Mouse (Mus musculus): ENCODE results near the gene Nit1. TPM values are rescaled to one million over a fixed set of nuclear protein-coding genes. Genes with fewer than 3 reads are reported as not detected.
A peak's percentile ranks its signal among the peaks of the same experiment; 100 is the strongest.

Nit1 gene
- total and polyA plus RNA-seq, 3 experiments = 39.5 to 51.4 (median 40.8) TPM

DNA sequence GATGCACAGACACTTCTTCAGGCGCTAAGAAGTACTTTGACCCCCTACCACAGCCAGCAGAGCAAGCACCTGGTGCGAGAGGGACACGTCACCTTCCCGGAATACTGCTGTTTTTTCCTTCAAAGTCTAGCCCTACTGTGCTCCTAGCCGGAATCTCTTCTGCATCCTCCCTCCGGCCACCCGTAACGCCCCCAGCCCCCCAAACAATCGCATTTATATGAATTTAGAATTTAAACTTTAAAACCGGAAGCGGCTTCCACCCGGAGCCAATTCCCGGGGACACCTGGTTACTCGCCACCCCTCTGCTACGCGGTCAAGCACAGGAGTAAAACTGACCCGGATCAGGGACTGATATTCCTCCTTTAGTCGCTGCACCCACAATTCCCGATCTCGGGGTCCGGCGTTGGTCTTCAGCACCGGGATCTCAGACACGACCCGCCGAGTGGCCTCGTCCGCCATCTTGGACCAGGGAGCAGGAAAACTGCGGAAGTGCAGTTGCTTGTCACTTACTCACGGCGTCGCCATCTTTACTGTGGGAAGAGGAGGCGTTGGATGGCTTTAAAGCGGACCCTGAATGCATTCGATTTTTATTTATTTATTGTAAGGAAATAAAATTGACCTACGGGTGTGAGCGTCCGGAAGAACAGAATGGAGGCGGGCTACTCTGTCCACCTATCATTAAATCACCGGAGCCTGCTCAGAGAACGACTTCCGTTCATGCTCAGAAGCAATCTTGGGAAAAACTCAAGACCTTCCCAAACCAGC is 51.0 kb downstream of the Nit1 start, which contains the start of gene Ufc1:
TSS of gene Ufc1 (minus strand) at position 727 of the 765 bp plus-strand sequence.
- Histone ChIP-seq H3K4me3 (replicated peaks in 1 of 3; ENCODE audit: low read depth in 2 of 3, low read length in 2 of 3, poor library complexity in 1 of 3) (peak within 1 kb of the TSS; percentile 76 to 78 (median 77)), H3K27me3 (replicated peaks) (no peaks in the 10 kb centered on the region), H3K4me2 (ENCODE audit: insufficient read depth, low read depth, poor library complexity, severe bottlenecking) (peak within 1 kb of the TSS; percentile 69; the same call in 1 of the 2 replicates), H3K4me1 (ENCODE audit: control insufficient read depth in 1 of 2, insufficient read depth in 2 of 2) (peaks cover 0 to 17% of the 10 kb centered on the region in 2 experiments; a peak in 3 of 4 replicates), H3K79me2 (replicated peaks; ENCODE audit: control insufficient read depth, extremely low read depth, insufficient read depth, poor library complexity, severe bottlenecking) (peaks cover 16% of the 10 kb centered on the region), H3K9ac (ENCODE audit: insufficient read depth, low read depth) (peak within 1 kb of the TSS; percentile 96), H3K9me3 (replicated peaks; ENCODE audit: low read length) (no peaks in the 10 kb centered on the region), H3K36me3 (replicated peaks in 1 of 2; ENCODE audit: control insufficient read depth in 1 of 2, insufficient read depth in 1 of 2, low read length in 1 of 2) (peaks cover 9 to 16% of the 10 kb centered on the region in 2 experiments), H3K27ac (ENCODE audit: insufficient read depth, low read depth) (peak within 1 kb of the TSS; percentile 81)
- in situ Hi-C loops (cut with MboI; ENCODE audit: low pct_ligation_motif_present, low pct_unique_long_range_greater_than_20kb, low sequenced_read_pairs) = no loop called here
- peak; percentile 86 for DNase-seq (ENCODE audit: extremely low read depth)
- no peak for TF ChIP-seq ZC3H11A (IDR thresholded peaks at IDR 0.05; ENCODE audit: low read depth, low read length)
- TF ChIP-seq ZMIZ1 (IDR thresholded peaks at IDR 0.05; ENCODE audit: low read depth, low read length) = peak; percentile 11; the same call in 1 of the 2 replicates
- peak; percentile 71 for TF ChIP-seq TCF12 (IDR thresholded peaks at IDR 0.05; ENCODE audit: low read depth, low read length)
- no peak for TF ChIP-seq ZNF384 (IDR thresholded peaks at IDR 0.05; ENCODE audit: low read depth, low read length)
- no peak for TF ChIP-seq CTCF (conservative IDR thresholded peaks at IDR 0.05 in 1 of 2, IDR thresholded peaks at IDR 0.05 in 1 of 2; ENCODE audit: low read depth in 2 of 2, low read length in 2 of 2)
- peak; percentile 83 for TF ChIP-seq HCFC1 (IDR thresholded peaks at IDR 0.05; ENCODE audit: low read depth, low read length)
- TF ChIP-seq USF1 (IDR thresholded peaks at IDR 0.05; ENCODE audit: low read depth, low read length) = no peak
- TF ChIP-seq CHD2 (IDR thresholded peaks at IDR 0.05; ENCODE audit: low read length) = no peak
- peak; percentile 84 for TF ChIP-seq POLR2A (IDR thresholded peaks at IDR 0.05; ENCODE audit: low read depth, low read length)
- TF ChIP-seq ELF1 (IDR thresholded peaks at IDR 0.05; ENCODE audit: low read depth, low read length) = peak; percentile 92
- peak; percentile 41; the same call in 1 of the 2 replicates for TF ChIP-seq NELFE (IDR thresholded peaks at IDR 0.05; ENCODE audit: low read depth, low read length)
- no peak for TF ChIP-seq SMC3 (IDR thresholded peaks at IDR 0.05; ENCODE audit: low read depth, low read length)
- peak; percentile 43; the same call in 1 of the 2 replicates for TF ChIP-seq E2F4 (IDR thresholded peaks at IDR 0.05; ENCODE audit: insufficient replicate concordance, low read depth, low read length)
- peak; percentile 75 for TF ChIP-seq NRF1 (IDR thresholded peaks at IDR 0.05; ENCODE audit: low read depth, low read length)
- TF ChIP-seq MAX (IDR thresholded peaks at IDR 0.05; ENCODE audit: low read length) = peak; percentile 22; the same call in 1 of the 2 replicates
- TF ChIP-seq MYC (IDR thresholded peaks at IDR 0.05; ENCODE audit: low read depth, low read length) = 0 out of 2 replicates have a peak, but pooled peaks have one; percentile 34
- 0 out of 2 replicates have a peak, but pooled peaks have one; percentile 63 for TF ChIP-seq KAT2A (IDR thresholded peaks at IDR 0.05; ENCODE audit: insufficient replicate concordance, low read length)
- dilution Hi-C loops (cut with MboI; ENCODE audit: extremely low pct_ligation_motif_present, extremely low pct_unique_long_range_greater_than_20kb, low sequenced_read_pairs) = no loop called here

DNA sequence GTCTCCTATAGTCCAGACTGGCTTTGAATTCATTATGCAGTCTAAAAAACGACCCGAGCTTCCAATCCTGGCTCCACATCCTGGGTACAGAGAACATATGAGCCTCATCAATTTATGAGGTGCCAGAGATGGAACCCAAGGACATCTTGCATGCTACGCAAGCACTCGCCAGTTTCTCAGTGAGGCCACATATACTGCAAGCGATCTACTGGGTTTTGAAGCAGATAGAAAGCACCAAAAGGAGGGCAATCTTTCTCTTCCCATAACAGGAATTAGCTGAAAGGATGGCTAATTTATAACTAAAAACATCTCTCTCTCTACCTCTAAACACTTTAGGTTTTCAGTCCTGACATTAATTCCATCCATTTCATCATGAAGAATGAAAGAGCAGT is 51.5 kb downstream of the Nit1 start:
- dilution Hi-C loops (cut with MboI; ENCODE audit: extremely low pct_ligation_motif_present, extremely low pct_unique_long_range_greater_than_20kb, low sequenced_read_pairs) = no loop called here
- H3K9me3 ChIP-seq (replicated peaks; ENCODE audit: low read length) = no peaks in the 10 kb centered on the region
- H3K79me2 ChIP-seq (replicated peaks; ENCODE audit: control insufficient read depth, extremely low read depth, insufficient read depth, poor library complexity, severe bottlenecking) = peaks cover 16% of the 10 kb centered on the region
- H3K36me3 ChIP-seq (replicated peaks in 1 of 2; ENCODE audit: control insufficient read depth in 1 of 2, insufficient read depth in 1 of 2, low read length in 1 of 2) = peaks cover 14 to 22% of the 10 kb centered on the region in 2 experiments
- H3K9ac ChIP-seq (ENCODE audit: insufficient read depth, low read depth) = peak overlapping the region; percentile 96
- no peaks in the 10 kb centered on the region for H3K27me3 ChIP-seq (replicated peaks)
- peak overlapping the region; percentile 76 to 78 (median 77) for H3K4me3 ChIP-seq (replicated peaks in 1 of 3; ENCODE audit: low read depth in 2 of 3, low read length in 2 of 3, poor library complexity in 1 of 3)
- H3K4me1 ChIP-seq (ENCODE audit: control insufficient read depth in 1 of 2, insufficient read depth in 2 of 2) = peaks cover 0 to 19% of the 10 kb centered on the region in 2 experiments; a peak in 3 of 4 replicates
- H3K4me2 ChIP-seq (ENCODE audit: insufficient read depth, low read depth, poor library complexity, severe bottlenecking) = peak overlapping the region; percentile 48; the same call in 1 of the 2 replicates
- in situ Hi-C loops (cut with MboI; ENCODE audit: low pct_ligation_motif_present, low pct_unique_long_range_greater_than_20kb, low sequenced_read_pairs) = no loop called here
- DNase-seq (ENCODE audit: extremely low read depth) = peak; percentile 36
- peak overlapping the region; percentile 81 for H3K27ac ChIP-seq (ENCODE audit: insufficient read depth, low read depth)
- TF ChIP-seq SIN3A (IDR thresholded peaks at IDR 0.05; ENCODE audit: low read length) = peak; percentile 63; the same call in 1 of the 2 replicates
- no peak for TF ChIP-seq JUND (conservative IDR thresholded peaks at IDR 0.05; ENCODE audit: low read depth, low read length)
- TF ChIP-seq MAX (IDR thresholded peaks at IDR 0.05; ENCODE audit: low read length) = 0 out of 2 replicates have a peak, but pooled peaks have one; percentile 33
- TF ChIP-seq CHD1 (IDR thresholded peaks at IDR 0.05; ENCODE audit: low read depth, low read length) = peak; percentile 79; the same call in 1 of the 2 replicates
- no peak for TF ChIP-seq NELFE (IDR thresholded peaks at IDR 0.05; ENCODE audit: low read depth, low read length)
